Mouse (Mus musculus): ENCODE data around the gene Rnf38.
A peak's percentile ranks its signal among the peaks of the same experiment; 100 is the strongest.

GRCm38 (mm10) chr4:44119410-44120201 is 114.0 kb downstream of the Rnf38 start:
- no peak for TF ChIP-seq POLR2A (IDR thresholded peaks at IDR 0.05; ENCODE audit: control insufficient read depth in 1 of 2, insufficient read depth in 1 of 2, low read depth in 1 of 2, low read length in 2 of 2, poor library complexity in 1 of 2)
- TF ChIP-seq UBTF (IDR thresholded peaks at IDR 0.05; ENCODE audit: borderline replicate concordance, insufficient read depth, low read depth, low read length) = no peak
- TF ChIP-seq EP300 (IDR thresholded peaks at IDR 0.05; ENCODE audit: low read depth in 1 of 2, low read length in 2 of 2) = no peak
- TF ChIP-seq GATA1 (IDR thresholded peaks at IDR 0.05; ENCODE audit: low read depth, low read length) = no peak
- TF ChIP-seq MAFK (IDR thresholded peaks at IDR 0.05; ENCODE audit: borderline replicate concordance, low read depth, low read length) = no peak
- no peak for TF ChIP-seq HCFC1 (IDR thresholded peaks at IDR 0.05; ENCODE audit: low read depth, low read length)
- TF ChIP-seq CHD2 (IDR thresholded peaks at IDR 0.05; ENCODE audit: low read length) = no peak
- peak; percentile 3 to 77 (median 41); a peak in 4 of 6 replicates for TF ChIP-seq CTCF (IDR thresholded peaks at IDR 0.05 in 2 of 3, conservative IDR thresholded peaks at IDR 0.05 in 1 of 3; ENCODE audit: control insufficient read depth in 1 of 3, insufficient read depth in 1 of 3, low read depth in 2 of 3, low read length in 3 of 3, poor library complexity in 1 of 3, severe bottlenecking in 1 of 3)

All from MEL (cell line).